Mouse (Mus musculus): ENCODE data around the gene Ptbp3. TPM values are rescaled to one million over a fixed set of nuclear protein-coding genes. Genes with fewer than 3 reads are reported as not detected.

Ptbp3 gene
- polyA plus RNA-seq, 1 experiment = 159 TPM

DNA sequence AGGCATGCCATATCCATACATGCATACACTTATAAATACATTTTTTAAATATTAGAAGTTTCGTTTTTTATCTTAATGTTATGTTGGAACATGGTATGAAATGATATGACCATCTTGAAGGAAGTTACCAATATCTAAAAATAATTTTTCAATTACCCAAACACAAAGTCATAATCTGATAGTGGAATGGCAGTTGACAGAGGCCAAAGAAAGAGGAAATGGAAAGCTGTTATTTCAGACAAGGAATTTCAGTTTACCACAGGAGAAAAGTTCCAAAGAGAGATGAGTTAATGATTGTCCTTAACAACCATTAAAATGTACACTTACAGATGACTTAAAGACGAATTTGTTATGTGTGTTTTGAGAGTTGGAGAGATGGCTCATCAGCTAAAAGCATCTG is 41.4 kb downstream of the Ptbp3 start:
- H3K27ac ChIP-seq (ENCODE audit: insufficient read depth, low read depth, low read length) = no peak overlapping the region
- no peak overlapping the region for H3K4me3 ChIP-seq (ENCODE audit: insufficient read depth, low read length)
- no peak for TF ChIP-seq POLR2A (IDR thresholded peaks at IDR 0.05; ENCODE audit: borderline replicate concordance, low read depth, low read length)
- no peak for TF ChIP-seq CTCF (IDR thresholded peaks at IDR 0.05; ENCODE audit: low read depth, low read length)

DNA sequence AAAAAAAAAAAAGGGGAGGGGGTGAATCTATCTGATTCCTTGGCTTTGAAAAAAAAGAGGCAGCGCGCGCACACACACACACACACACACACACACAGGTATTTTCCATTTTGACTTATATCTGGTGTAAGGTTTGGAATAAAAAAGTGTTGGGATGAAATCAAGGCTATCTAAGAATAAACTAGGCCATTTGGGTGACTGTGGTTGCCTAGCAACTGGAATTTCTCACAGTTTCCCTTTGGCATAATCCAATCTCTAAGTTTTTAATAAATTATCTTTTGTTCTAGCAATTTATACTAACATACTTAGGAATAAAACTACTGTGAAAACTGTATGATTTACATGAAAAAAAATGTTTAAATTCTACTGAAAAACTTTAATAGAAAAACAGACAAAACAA is 42.5 kb downstream of the Ptbp3 start:
- H3K27ac ChIP-seq (ENCODE audit: insufficient read depth, low read depth, low read length) = no peak overlapping the region
- H3K4me3 ChIP-seq (ENCODE audit: insufficient read depth, low read length) = no peak overlapping the region
- peaks cover 5% of the 10 kb centered on the region; the same call in 1 of the 2 replicates for H3K4me1 ChIP-seq (ENCODE audit: control insufficient read depth, insufficient read depth, low read length)
- TF ChIP-seq POLR2A (IDR thresholded peaks at IDR 0.05; ENCODE audit: borderline replicate concordance, low read depth, low read length) (no peak), CTCF (IDR thresholded peaks at IDR 0.05; ENCODE audit: low read depth, low read length) (no peak)

More for the DNA sequence above, 41.4 kb downstream of the Ptbp3 start:
- peaks cover 5% of the 10 kb centered on the region; the same call in 1 of the 2 replicates for H3K4me1 ChIP-seq (ENCODE audit: control insufficient read depth, insufficient read depth, low read length)

DNA sequence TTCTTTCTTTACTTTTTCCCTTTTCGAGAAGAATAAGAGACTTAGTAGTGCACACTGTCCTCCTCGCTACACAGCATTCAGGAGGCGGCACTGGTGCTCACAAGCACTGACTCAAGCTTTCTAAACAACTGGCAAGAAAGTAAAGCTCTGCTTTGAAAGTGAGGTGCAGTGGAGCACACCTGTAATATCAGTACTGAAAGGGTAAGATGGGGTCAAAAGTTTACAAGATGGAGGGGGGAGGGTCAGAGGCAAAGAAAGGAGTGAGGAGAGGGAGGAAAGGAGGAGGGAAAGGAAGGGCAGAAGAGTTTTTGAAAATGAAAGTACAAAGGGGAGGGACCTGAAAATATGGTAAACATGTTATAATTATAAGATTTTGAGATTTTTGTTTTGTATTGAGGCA is 43.7 kb downstream of the Ptbp3 start:
- Histone ChIP-seq H3K27ac (ENCODE audit: insufficient read depth, low read depth, low read length) (no peak overlapping the region), H3K4me1 (ENCODE audit: control insufficient read depth, insufficient read depth, low read length) (peaks cover 5% of the 10 kb centered on the region; the same call in 1 of the 2 replicates), H3K4me3 (ENCODE audit: insufficient read depth, low read length) (no peak overlapping the region)
- TF ChIP-seq CTCF (IDR thresholded peaks at IDR 0.05; ENCODE audit: low read depth, low read length) (no peak), POLR2A (IDR thresholded peaks at IDR 0.05; ENCODE audit: borderline replicate concordance, low read depth, low read length) (no peak)

DNA sequence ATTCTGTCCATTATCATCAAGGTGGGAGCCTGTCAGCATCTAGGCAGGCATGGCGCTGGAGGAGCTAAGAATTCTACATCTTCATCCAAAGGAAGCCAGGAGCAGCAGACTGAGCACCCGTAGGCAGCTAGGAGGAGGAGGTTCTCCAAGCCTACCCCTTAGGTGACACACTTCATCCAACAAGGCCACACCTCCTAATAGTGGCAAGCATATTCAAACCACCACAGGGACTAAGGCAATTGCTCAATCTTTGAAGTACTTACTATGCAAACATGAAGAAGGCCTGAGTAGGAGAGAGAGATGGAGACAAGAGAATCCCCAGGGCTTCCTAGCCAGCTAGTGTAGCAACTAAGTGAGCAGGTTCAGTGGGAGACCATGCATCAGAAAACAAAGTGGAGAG is 58.1 kb downstream of the Ptbp3 start:
- TF ChIP-seq POLR2A (IDR thresholded peaks at IDR 0.05; ENCODE audit: borderline replicate concordance, low read depth, low read length) (no peak), CTCF (IDR thresholded peaks at IDR 0.05; ENCODE audit: low read depth, low read length) (no peak)
- Histone ChIP-seq H3K4me1 (ENCODE audit: control insufficient read depth, insufficient read depth, low read length) (0 out of 2 replicates have a peak, but pooled peaks cover 4% of the 10 kb centered on the region), H3K4me3 (ENCODE audit: insufficient read depth, low read length) (no peak overlapping the region), H3K27ac (ENCODE audit: insufficient read depth, low read depth, low read length) (no peak overlapping the region)

DNA sequence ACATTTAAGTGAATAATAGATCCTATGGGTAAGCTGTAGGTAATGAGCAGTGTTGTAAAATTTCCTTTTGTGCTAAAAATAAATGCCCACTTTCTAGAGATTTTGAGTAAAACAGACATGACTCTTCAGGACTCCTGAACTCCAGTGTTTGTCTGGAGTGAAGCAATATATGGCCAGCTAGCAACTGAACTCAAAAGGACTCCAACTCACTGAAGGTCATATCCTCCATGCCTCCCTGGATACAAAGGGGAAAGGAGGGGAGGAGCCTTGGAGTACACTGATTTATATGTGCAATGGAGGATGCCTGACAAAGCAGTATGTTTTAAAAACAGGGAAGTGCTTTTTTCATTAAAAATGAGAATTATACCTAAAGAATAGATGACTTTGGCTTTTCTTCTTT is 77.9 kb downstream of the Ptbp3 start:
- Histone ChIP-seq H3K4me3 (ENCODE audit: insufficient read depth, low read length) (no peak overlapping the region), H3K27ac (ENCODE audit: insufficient read depth, low read depth, low read length) (0 out of 2 replicates have a peak overlapping the region, but pooled peaks have one; percentile 37), H3K4me1 (ENCODE audit: control insufficient read depth, insufficient read depth, low read length) (peaks cover 45% of the 10 kb centered on the region)
- no peak for TF ChIP-seq POLR2A (IDR thresholded peaks at IDR 0.05; ENCODE audit: borderline replicate concordance, low read depth, low read length)
- no peak for TF ChIP-seq CTCF (IDR thresholded peaks at IDR 0.05; ENCODE audit: low read depth, low read length)

DNA sequence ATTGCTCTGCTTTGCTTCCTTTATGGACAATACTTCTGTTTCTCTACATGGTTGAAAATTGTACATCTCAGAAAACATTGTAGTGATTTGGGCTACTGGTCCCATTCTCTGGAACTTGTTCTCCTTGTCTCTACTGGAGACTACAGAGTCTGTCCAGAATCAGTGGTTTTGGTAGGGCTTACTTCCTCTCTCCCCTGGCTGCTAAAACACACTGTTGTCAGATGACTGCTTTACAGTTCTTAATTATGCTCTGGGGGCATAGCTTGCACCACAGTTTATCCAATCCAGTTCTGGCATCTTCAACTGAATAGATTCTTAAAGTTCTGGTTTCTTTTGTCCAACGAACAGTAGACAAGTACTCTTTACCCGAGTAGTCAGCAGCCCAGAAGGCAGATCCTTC is 83.7 kb downstream of the Ptbp3 start:
- Histone ChIP-seq H3K4me3 (ENCODE audit: insufficient read depth, low read length) (no peak overlapping the region), H3K4me1 (ENCODE audit: control insufficient read depth, insufficient read depth, low read length) (peaks cover 58% of the 10 kb centered on the region), H3K27ac (ENCODE audit: insufficient read depth, low read depth, low read length) (peak overlapping the region; percentile 96)
- TF ChIP-seq CTCF (IDR thresholded peaks at IDR 0.05; ENCODE audit: low read depth, low read length) (no peak), POLR2A (IDR thresholded peaks at IDR 0.05; ENCODE audit: borderline replicate concordance, low read depth, low read length) (no peak)

DNA sequence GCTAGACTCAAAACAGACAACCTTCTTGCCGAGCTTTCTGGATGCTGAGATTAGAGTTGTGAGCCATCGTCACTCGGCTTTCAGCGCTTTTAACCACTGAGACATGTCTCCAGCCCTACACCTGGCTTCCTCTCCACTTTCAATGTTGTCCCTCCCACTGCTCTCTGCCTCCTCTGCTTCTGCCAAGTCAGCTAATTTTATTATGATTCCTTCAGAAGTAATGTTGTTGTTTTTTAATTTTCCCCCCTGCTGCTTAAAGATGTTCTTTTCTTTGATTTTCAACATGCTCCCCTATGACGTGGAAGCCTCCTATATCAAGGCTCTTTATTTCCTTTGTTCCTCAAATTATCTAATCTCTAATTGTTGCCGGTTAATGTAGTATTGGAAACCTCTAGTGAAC is 84.5 kb downstream of the Ptbp3 start:
- peak overlapping the region; percentile 96 for H3K27ac ChIP-seq (ENCODE audit: insufficient read depth, low read depth, low read length)

DNA sequence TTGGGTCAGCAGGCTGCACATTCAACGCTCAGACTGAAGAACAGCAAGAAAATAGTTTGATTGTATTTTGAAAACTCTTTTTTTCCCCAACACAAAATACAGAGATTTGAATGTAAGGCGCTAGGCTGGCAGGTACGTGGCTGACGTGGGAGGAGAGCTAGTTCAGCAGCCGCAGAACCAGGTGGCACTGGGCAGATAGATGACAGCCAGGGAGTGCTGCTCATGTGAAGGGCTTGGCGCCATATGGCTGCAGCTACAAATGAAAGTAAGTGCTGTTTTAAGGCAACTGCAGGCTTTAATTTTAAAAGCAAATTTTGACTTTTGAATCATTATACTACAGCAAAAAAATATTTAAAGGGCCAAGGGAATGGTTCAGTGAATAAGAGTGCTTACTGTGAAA is 86.7 kb downstream of the Ptbp3 start:
- Histone ChIP-seq H3K27ac (ENCODE audit: insufficient read depth, low read depth, low read length) (no peak overlapping the region), H3K4me1 (ENCODE audit: control insufficient read depth, insufficient read depth, low read length) (peaks cover 66% of the 10 kb centered on the region), H3K4me3 (ENCODE audit: insufficient read depth, low read length) (no peak overlapping the region)
- TF ChIP-seq POLR2A (IDR thresholded peaks at IDR 0.05; ENCODE audit: borderline replicate concordance, low read depth, low read length) (no peak), CTCF (IDR thresholded peaks at IDR 0.05; ENCODE audit: low read depth, low read length) (no peak)

More for the DNA sequence above, 84.5 kb downstream of the Ptbp3 start:
- TF ChIP-seq POLR2A (IDR thresholded peaks at IDR 0.05; ENCODE audit: borderline replicate concordance, low read depth, low read length) = no peak
- TF ChIP-seq CTCF (IDR thresholded peaks at IDR 0.05; ENCODE audit: low read depth, low read length) = no peak
- no peak overlapping the region for H3K4me3 ChIP-seq (ENCODE audit: insufficient read depth, low read length)
- H3K4me1 ChIP-seq (ENCODE audit: control insufficient read depth, insufficient read depth, low read length) = peaks cover 63% of the 10 kb centered on the region

DNA sequence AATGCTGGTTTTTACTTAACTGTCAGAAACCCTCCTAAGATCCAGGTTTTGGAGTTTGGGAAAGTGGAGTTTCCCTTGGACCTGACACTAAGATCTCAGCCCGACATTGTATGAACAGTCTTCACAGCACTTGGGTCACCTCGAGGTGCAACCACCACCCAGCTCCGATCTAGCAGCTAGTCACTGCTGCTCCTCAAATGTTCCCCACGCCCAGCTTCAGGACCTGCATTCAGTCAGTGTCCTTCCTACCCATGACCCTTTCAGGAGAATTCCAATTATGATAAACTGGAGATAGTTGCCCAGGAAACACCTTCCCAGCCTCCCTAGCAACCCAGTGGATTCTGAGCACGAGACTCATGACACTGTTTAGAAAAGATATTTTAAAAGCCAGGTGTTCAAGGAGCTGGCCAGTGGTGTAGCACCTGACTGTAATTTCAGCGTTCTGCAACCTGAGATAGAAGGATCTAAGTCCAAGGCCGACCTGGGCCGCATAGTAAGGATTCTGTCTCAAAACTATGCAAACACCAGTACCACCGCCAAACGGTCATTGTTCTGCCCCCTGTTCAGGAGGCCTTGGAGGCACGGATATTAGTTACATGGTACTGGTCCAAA is 87.9 kb downstream of the Ptbp3 start:
- Histone ChIP-seq H3K27ac (ENCODE audit: insufficient read depth, low read depth, low read length) (no peak overlapping the region), H3K4me1 (ENCODE audit: control insufficient read depth, insufficient read depth, low read length) (peaks cover 66% of the 10 kb centered on the region), H3K4me3 (ENCODE audit: insufficient read depth, low read length) (no peak overlapping the region)
- TF ChIP-seq POLR2A (IDR thresholded peaks at IDR 0.05; ENCODE audit: borderline replicate concordance, low read depth, low read length) (no peak), CTCF (IDR thresholded peaks at IDR 0.05; ENCODE audit: low read depth, low read length) (no peak)

DNA sequence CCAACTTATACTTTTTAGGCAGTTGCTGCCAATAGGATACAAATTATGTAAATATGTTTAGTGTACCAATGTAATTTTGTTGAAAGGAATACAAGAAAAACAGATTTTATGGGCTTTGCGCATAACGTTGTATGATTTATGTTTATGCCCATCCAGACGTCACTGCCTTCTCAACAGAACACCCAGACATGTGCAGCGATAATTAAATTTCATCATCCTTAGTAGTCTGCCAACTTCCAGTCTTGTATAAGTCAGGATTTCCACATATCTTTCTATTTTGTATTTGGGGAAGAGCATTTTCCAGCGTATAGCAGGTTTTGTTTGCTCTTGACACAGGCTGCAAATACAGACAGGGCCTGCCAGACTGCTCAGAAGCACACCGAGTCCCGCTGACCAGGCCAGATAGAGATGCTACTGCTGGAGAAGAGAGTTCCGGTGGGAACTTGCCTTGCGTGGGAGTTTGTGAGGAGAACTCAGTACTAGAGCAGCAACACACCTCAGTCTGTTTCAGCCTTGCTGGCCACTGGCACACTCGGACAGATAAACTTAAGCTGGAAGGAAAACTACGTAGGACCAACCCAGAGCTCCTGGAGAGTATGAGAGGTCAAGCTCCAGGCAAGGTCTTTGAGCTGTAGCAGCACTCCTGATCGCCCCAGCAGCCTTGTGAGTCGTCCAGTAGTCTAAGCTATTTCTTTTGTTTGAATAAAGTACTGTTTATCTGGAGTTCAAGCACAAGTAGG is 89.8 kb downstream of the Ptbp3 start:
- no peak overlapping the region for H3K4me3 ChIP-seq (ENCODE audit: insufficient read depth, low read length)
- H3K27ac ChIP-seq (ENCODE audit: insufficient read depth, low read depth, low read length) = peak overlapping the region; percentile 50
- TF ChIP-seq CTCF (IDR thresholded peaks at IDR 0.05; ENCODE audit: low read depth, low read length) (no peak), POLR2A (IDR thresholded peaks at IDR 0.05; ENCODE audit: borderline replicate concordance, low read depth, low read length) (no peak)
- H3K4me1 ChIP-seq (ENCODE audit: control insufficient read depth, insufficient read depth, low read length) = peaks cover 69% of the 10 kb centered on the region
